Mouse (Mus musculus) testis, adult 2 months (tissue): ENCODE measurements around the gene Enox1.

Experiments used
- CTCF ChIP-seq: fragments of 200-500 bp; IDR thresholded peaks from 2 replicates; pipeline ENCODE4 v1.5.1; 2012; ENCODE audit warnings: low read depth, mild to moderate bottlenecking, inconsistent platforms, low read length, moderate library complexity; ENCODE audit not compliant: control insufficient read depth, insufficient read depth, insufficient replicate concordance
- POLR2A ChIP-seq: fragments of 200-500 bp; IDR thresholded peaks from 2 replicates; pipeline ENCODE4 v1.6.1; 2012; ENCODE audit warnings: low read depth, mild to moderate bottlenecking, inconsistent platforms, low read length, moderate library complexity; ENCODE audit not compliant: control insufficient read depth

- TF ChIP-seq CTCF, result no peak
- no peak for TF ChIP-seq POLR2A
Observed at GRCm38 (mm10) chr14:77511137-77511870, 354.7 kb downstream of the Enox1 start.
